Mouse (Mus musculus): Measurements from ENCODE around the gene Plekhm3.

GRCm38 (mm10) chr1:64957021-64957489 lies 431 bp upstream of the Plekhm3 start:
- TF ChIP-seq POLR2A (IDR thresholded peaks at IDR 0.05; ENCODE audit: borderline replicate concordance, control insufficient read depth, low read depth, low read length) (no peak), CTCF (IDR thresholded peaks at IDR 0.05; ENCODE audit: control insufficient read depth, insufficient read depth, low read length) (no peak)
